Mouse (Mus musculus) megakaryocyte, embryonic 14.5 days (primary cell): Measurements from ENCODE around the gene Pnpla1.

ENCODE experiments used
- FLI1 ChIP-seq: IDR thresholded peaks from 2 replicates; pipeline ENCODE4 v1.6.1; 2012; ENCODE audit warnings: low read length, inconsistent platforms, mixed read lengths
- GATA1 ChIP-seq: IDR thresholded peaks from 3 replicates; pipeline ENCODE4 v1.6.1; 2012; ENCODE audit warnings: mixed read lengths, low read length, inconsistent platforms, borderline replicate concordance

DNA sequence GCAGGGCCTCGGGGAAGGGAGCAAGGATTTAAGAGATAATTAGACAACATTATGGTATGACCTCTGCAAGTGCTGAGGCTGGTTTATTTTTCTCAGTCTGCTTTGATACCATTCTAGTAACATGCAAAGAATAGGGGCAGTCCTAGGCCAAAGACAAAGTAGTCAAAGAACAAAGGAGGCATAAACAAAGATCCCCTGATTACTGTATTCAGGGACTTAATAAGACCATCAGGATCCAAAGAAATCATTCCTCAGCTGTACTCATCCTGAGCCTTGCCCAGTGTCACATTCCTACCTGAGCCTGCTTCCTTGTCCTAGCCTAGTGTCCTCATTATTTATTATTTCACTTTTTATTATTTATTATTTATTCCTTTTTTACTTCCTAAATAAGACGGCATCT, 38.0 kb upstream of the Pnpla1 start:
- TF ChIP-seq GATA1 (no peak), FLI1 (no peak)
